Mouse (Mus musculus): ENCODE results near the gene Adam1b. TPM values are rescaled to one million over a fixed set of nuclear protein-coding genes. Genes with fewer than 3 reads are reported as not detected.

Adam1b gene
- polyA plus RNA-seq, 1 experiment from 2014 or later, result not detected

DNA sequence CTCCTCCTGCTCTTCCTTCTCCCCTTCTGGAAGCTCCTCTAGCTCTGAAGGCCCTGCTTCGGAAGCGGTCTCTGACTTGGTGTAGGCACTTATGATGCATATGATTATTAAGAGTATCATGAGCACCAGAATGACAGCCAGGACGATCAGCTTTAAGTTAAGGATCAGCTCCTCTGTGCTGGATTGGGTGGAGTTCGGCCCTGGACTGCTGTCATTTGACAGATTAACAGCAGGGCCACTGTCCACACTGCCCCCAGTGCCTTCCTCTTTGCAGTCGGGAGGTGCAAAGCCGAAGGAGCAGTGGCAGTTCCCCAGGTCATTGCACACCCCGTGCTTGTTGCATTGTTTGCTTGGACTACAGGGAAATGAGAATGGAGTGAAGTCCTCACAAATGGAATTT is 2.5 kb downstream of the Adam1b start:
- DNase-seq, result no peak
- Histone ChIP-seq H3K9me3 (ENCODE audit: low read depth, low read length) (no peaks in the 10 kb centered on the region), H3K27me3 (ENCODE audit: insufficient read depth, low read length) (no peaks in the 10 kb centered on the region), H3K4me3 (ENCODE audit: low read depth, low read length) (no peak overlapping the region), H3K4me1 (ENCODE audit: insufficient read depth) (no peaks in the 10 kb centered on the region), H3K36me3 (ENCODE audit: insufficient read depth) (no peaks in the 10 kb centered on the region), H3K9ac (no peak overlapping the region), H3K27ac (ENCODE audit: low read depth) (no peak overlapping the region), H3K4me2 (no peak overlapping the region)
- no peak for ATAC-seq (ENCODE audit: insufficient read depth)
- 57% methylated on average over 7 of the region's 7 CpGs for WGBS
- TF ChIP-seq CTCF (IDR thresholded peaks at IDR 0.05; ENCODE audit: low read depth), result no peak

DNA sequence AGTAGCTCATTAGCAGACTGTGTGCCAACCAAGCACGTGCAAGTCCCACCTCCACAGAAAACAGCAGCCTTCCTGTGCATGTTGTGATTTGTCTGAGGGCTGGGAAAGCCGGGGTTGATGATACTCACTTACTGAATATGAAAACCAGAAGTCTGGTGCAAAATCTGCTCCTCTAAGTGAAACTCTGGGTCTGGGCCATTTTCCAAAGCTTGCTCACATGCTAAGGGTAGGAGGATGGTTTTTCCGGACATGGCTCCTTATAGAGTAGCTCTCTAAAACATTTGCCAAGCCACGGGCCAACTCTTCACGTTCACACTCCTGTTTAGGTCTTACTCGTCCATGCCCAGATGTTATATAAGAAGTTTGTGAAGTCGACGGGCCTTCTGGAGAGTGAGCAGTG is 9.9 kb downstream of the Adam1b start:
- H3K27me3 ChIP-seq (ENCODE audit: insufficient read depth, low read length), result no peaks in the 10 kb centered on the region
- H3K9ac ChIP-seq, result no peak overlapping the region
- H3K27ac ChIP-seq (ENCODE audit: low read depth), result no peak overlapping the region
- no peak overlapping the region for H3K4me2 ChIP-seq
- no peak for TF ChIP-seq CTCF (IDR thresholded peaks at IDR 0.05; ENCODE audit: low read depth)
- H3K9me3 ChIP-seq (ENCODE audit: low read depth, low read length), result no peaks in the 10 kb centered on the region
- H3K4me3 ChIP-seq (ENCODE audit: low read depth, low read length), result no peak overlapping the region
- ATAC-seq (ENCODE audit: insufficient read depth) (no peak), DNase-seq (no peak)
- H3K4me1 ChIP-seq (ENCODE audit: insufficient read depth), result no peaks in the 10 kb centered on the region
- H3K36me3 ChIP-seq (ENCODE audit: insufficient read depth), result no peaks in the 10 kb centered on the region
- 63% methylated on average over 8 of the region's 8 CpGs for WGBS

- no peak overlapping the region for H3K4me2 ChIP-seq
- no peak overlapping the region for H3K4me3 ChIP-seq (ENCODE audit: low read depth, low read length)
- no peaks in the 10 kb centered on the region for H3K4me1 ChIP-seq (ENCODE audit: insufficient read depth)
- no peak overlapping the region for H3K27ac ChIP-seq (ENCODE audit: low read depth)
- H3K36me3 ChIP-seq (ENCODE audit: insufficient read depth), result no peaks in the 10 kb centered on the region
- TF ChIP-seq CTCF (IDR thresholded peaks at IDR 0.05; ENCODE audit: low read depth), result no peak
- H3K27me3 ChIP-seq (ENCODE audit: insufficient read depth, low read length), result no peaks in the 10 kb centered on the region
- no peaks in the 10 kb centered on the region for H3K9me3 ChIP-seq (ENCODE audit: low read depth, low read length)
- no peak for DNase-seq
- H3K9ac ChIP-seq, result no peak overlapping the region
- WGBS, result 57% methylated on average over 5 of the region's 5 CpGs
- no peak for ATAC-seq (ENCODE audit: insufficient read depth)
Measured at GRCm38 (mm10) chr5:121484801-121485200, 18.4 kb downstream of the Adam1b start.

GRCm38 (mm10) chr5:121477680-121478079 is 25.6 kb downstream of the Adam1b start:
- H3K9ac ChIP-seq, result no peak overlapping the region
- DNase-seq (peak; percentile 91), ATAC-seq (ENCODE audit: insufficient read depth) (no peak)
- no peak overlapping the region for H3K27ac ChIP-seq (ENCODE audit: low read depth)
- H3K4me1 ChIP-seq (ENCODE audit: insufficient read depth), result no peaks in the 10 kb centered on the region
- no peaks in the 10 kb centered on the region for H3K27me3 ChIP-seq (ENCODE audit: insufficient read depth, low read length)
- 33% methylated on average over 3 of the region's 3 CpGs for WGBS
- no peak overlapping the region for H3K4me2 ChIP-seq
- H3K36me3 ChIP-seq (ENCODE audit: insufficient read depth), result no peaks in the 10 kb centered on the region
- H3K4me3 ChIP-seq (ENCODE audit: low read depth, low read length), result no peak overlapping the region
- H3K9me3 ChIP-seq (ENCODE audit: low read depth, low read length), result no peaks in the 10 kb centered on the region
- TF ChIP-seq CTCF (IDR thresholded peaks at IDR 0.05; ENCODE audit: low read depth), result peak; percentile 87

- Histone ChIP-seq H3K36me3 (ENCODE audit: insufficient read depth) (no peaks in the 10 kb centered on the region), H3K27me3 (ENCODE audit: insufficient read depth, low read length) (no peaks in the 10 kb centered on the region), H3K27ac (ENCODE audit: low read depth) (no peak overlapping the region), H3K9ac (no peak overlapping the region), H3K4me3 (ENCODE audit: low read depth, low read length) (no peak overlapping the region), H3K4me2 (no peak overlapping the region), H3K9me3 (ENCODE audit: low read depth, low read length) (no peaks in the 10 kb centered on the region), H3K4me1 (ENCODE audit: insufficient read depth) (no peaks in the 10 kb centered on the region)
- no peak for TF ChIP-seq CTCF (IDR thresholded peaks at IDR 0.05; ENCODE audit: low read depth)
- 61% methylated on average over 1 of the region's 1 CpGs for WGBS
- no peak for DNase-seq
- ATAC-seq (ENCODE audit: insufficient read depth), result no peak
Measured at GRCm38 (mm10) chr5:121476040-121476439, 27.2 kb downstream of the Adam1b start.

DNA sequence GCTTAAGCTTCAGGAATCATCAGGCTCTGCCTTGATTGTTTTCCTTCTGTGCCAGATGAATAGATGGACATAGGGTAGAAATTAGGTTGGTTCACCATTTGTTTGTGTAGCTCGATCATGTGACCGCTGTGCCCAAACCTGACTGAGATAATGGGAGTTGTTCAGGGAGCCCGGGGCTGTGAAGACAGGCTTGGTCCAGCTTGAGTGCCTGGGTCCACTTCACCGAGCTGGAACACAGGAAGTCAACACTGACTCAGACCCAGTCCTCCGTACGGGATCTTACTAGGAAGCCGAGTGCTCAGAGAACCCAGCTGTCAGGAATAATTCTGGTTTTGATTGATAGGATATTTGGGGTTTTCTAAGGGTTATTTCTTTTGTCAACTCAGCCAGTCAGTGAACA is 28.6 kb downstream of the Adam1b start:
- TF ChIP-seq CTCF (IDR thresholded peaks at IDR 0.05; ENCODE audit: low read depth), result no peak
- Histone ChIP-seq H3K36me3 (ENCODE audit: insufficient read depth) (no peaks in the 10 kb centered on the region), H3K4me3 (ENCODE audit: low read depth, low read length) (no peak overlapping the region), H3K9me3 (ENCODE audit: low read depth, low read length) (no peaks in the 10 kb centered on the region), H3K4me2 (no peak overlapping the region), H3K27me3 (ENCODE audit: insufficient read depth, low read length) (no peaks in the 10 kb centered on the region), H3K9ac (no peak overlapping the region), H3K4me1 (ENCODE audit: insufficient read depth) (no peaks in the 10 kb centered on the region), H3K27ac (ENCODE audit: low read depth) (no peak overlapping the region)
- ATAC-seq (ENCODE audit: insufficient read depth) (no peak), DNase-seq (no peak)
- WGBS, result 46% methylated on average over 7 of the region's 7 CpGs

DNA sequence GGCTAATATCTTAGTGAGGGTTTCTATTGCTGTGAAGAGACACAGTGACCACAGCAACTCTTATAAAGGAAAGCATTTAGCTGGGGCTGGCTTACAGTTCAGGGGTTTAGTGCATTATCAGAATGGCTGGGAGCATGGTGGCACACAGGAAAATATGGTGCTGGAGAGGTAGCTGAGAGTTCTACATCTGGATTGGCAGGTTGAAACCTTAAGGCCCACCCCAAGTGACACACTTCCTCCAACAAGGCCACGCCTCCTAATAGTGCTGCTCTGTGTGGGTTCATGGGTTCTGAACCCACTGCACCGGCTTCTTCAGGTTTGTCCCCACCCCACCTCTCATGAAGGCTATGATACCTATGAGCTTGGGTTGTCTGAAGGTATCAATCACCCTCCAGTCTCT is 30.8 kb downstream of the Adam1b start:
- Histone ChIP-seq H3K9me3 (ENCODE audit: low read depth, low read length) (no peaks in the 10 kb centered on the region), H3K4me3 (ENCODE audit: low read depth, low read length) (no peak overlapping the region), H3K9ac (no peak overlapping the region), H3K4me1 (ENCODE audit: insufficient read depth) (0 out of 2 replicates have a peak, but pooled peaks cover 2% of the 10 kb centered on the region), H3K27me3 (ENCODE audit: insufficient read depth, low read length) (no peaks in the 10 kb centered on the region), H3K4me2 (no peak overlapping the region), H3K27ac (ENCODE audit: low read depth) (no peak overlapping the region), H3K36me3 (ENCODE audit: insufficient read depth) (no peaks in the 10 kb centered on the region)
- DNase-seq, result no peak
- ATAC-seq (ENCODE audit: insufficient read depth), result no peak
- TF ChIP-seq CTCF (IDR thresholded peaks at IDR 0.05; ENCODE audit: low read depth), result no peak
- WGBS, result 71% methylated on average over 2 of the region's 2 CpGs

- no peak overlapping the region for H3K4me2 ChIP-seq
Measured at GRCm38 (mm10) chr5:121469566-121469965, 33.7 kb downstream of the Adam1b start.

More at GRCm38 (mm10) chr5:121469566-121469965, 33.7 kb downstream of the Adam1b start:
- Histone ChIP-seq H3K9me3 (ENCODE audit: low read depth, low read length) (no peaks in the 10 kb centered on the region), H3K4me3 (ENCODE audit: low read depth, low read length) (no peak overlapping the region), H3K36me3 (ENCODE audit: insufficient read depth) (no peaks in the 10 kb centered on the region), H3K4me1 (ENCODE audit: insufficient read depth) (0 out of 2 replicates have a peak, but pooled peaks cover 2% of the 10 kb centered on the region), H3K27me3 (ENCODE audit: insufficient read depth, low read length) (no peaks in the 10 kb centered on the region), H3K27ac (ENCODE audit: low read depth) (no peak overlapping the region), H3K9ac (no peak overlapping the region)
- DNase-seq, result peak; percentile 64
- no peak for TF ChIP-seq CTCF (IDR thresholded peaks at IDR 0.05; ENCODE audit: low read depth)
- peak; percentile 82 for ATAC-seq (ENCODE audit: insufficient read depth)
- 4% methylated on average over 3 of the region's 3 CpGs for WGBS
